Mouse (Mus musculus) heart, embryonic 14.5 days (tissue): Measurements from ENCODE around the gene Tbc1d2. TPM values are rescaled to one million over a fixed set of nuclear protein-coding genes. Genes with fewer than 3 reads are reported as not detected.
A peak's percentile ranks its signal among the peaks of the same experiment; 100 is the strongest.
"Not testable (repeated sequence)": the region's sequence is repeated elsewhere in the genome, so short reads cannot be mapped to it uniquely, and the experiment has no call there.

ENCODE experiments used
- ATAC-seq: fragments of 200-750 bp; cut with Nextera tagmentation; 2 replicates; pipeline ENCODE4 v1.8.0; 2017; ENCODE audit warnings: low read depth, moderate TSS enrichment; ENCODE audit not compliant: insufficient number of reproducible peaks, insufficient read depth, low FRiP score
- H3K27ac ChIP-seq, 2 experiments: fragments of 200-500 bp in 1 of 2; fragments of 300-500 bp in 1 of 2; sonication (generic) in 1 of 2; replicated peaks in 1 of 2; 2 replicates each; pipeline ENCODE4 v1.5.1; 2012 to 2014; ENCODE audit warnings: low read depth in 2 of 2, low read length in 2 of 2, control low read depth in 1 of 2, mild to moderate bottlenecking in 1 of 2, mixed read lengths in 1 of 2; ENCODE audit not compliant: control insufficient read depth in 1 of 2, insufficient read depth in 1 of 2
- H3K27me3 ChIP-seq: fragments of 300-500 bp; sonication (generic); 2 replicates; pipeline ENCODE4 v1.6.1; 2014; ENCODE audit warnings: mild to moderate bottlenecking, low read length, control low read depth; ENCODE audit not compliant: control insufficient read depth, insufficient read depth
- H3K36me3 ChIP-seq: fragments of 300-500 bp; sonication (generic); 2 replicates; pipeline ENCODE4 v1.6.1; 2014; ENCODE audit warnings: mild to moderate bottlenecking, control low read depth, low read length, mixed read lengths; ENCODE audit not compliant: control insufficient read depth, insufficient read depth
- H3K4me1 ChIP-seq, 2 experiments: fragments of 200-500 bp in 1 of 2; fragments of 300-500 bp in 1 of 2; sonication (generic) in 1 of 2; 2 replicates each; pipeline ENCODE4 v1.6.1; 2012 to 2014; ENCODE audit warnings: low read length in 2 of 2, control low read depth in 1 of 2, mixed read lengths in 1 of 2; ENCODE audit not compliant: control insufficient read depth in 2 of 2, insufficient read depth in 2 of 2
- H3K4me2 ChIP-seq: fragments of 300-500 bp; sonication (generic); 2 replicates; pipeline ENCODE4 v1.6.1; 2014; ENCODE audit warnings: mild to moderate bottlenecking, low read length
- H3K4me3 ChIP-seq, 2 experiments: fragments of 200-500 bp in 1 of 2; fragments of 300-500 bp in 1 of 2; sonication (generic) in 1 of 2; 2 replicates each; pipeline ENCODE4 v1.5.1; 2012 to 2014; ENCODE audit warnings: low read length in 2 of 2, mild to moderate bottlenecking in 2 of 2, control low read depth in 1 of 2, low read depth in 1 of 2, moderate library complexity in 1 of 2; ENCODE audit not compliant: control insufficient read depth in 1 of 2, insufficient read depth in 1 of 2
- H3K9ac ChIP-seq: fragments of 300-500 bp; sonication (generic); 2 replicates; pipeline ENCODE4 v1.6.1; 2014; ENCODE audit warnings: mild to moderate bottlenecking, low read length
- H3K9me3 ChIP-seq: fragments of 300-500 bp; sonication (generic); 2 replicates; pipeline ENCODE4 v1.6.1; 2016; ENCODE audit warnings: low read length, control low read depth; ENCODE audit not compliant: control insufficient read depth
- WGBS: fragments of 180-500 bp; shearing (Covaris S2); extraction: QIAGEN DNeasy Blood & Tissue Kit; methylation state at CpG from one replicate; pipeline ENCODE4 v1.1.7; 2014; 5-methylcytosine and 5-hydroxymethylcytosine counted together
- polyA plus RNA-seq: library from polyadenylated mRNA; unstranded; fragments of >200 nt; fragmentation: Nextera tagmentation; extraction: Ambion mirVana; gene quantifications from 2 replicates; pipeline ENCODE4 v1.2.1, GENCODE M21; 2014

Tbc1d2 gene
- polyA plus RNA-seq, 1 experiment from 2014 or later, result 0.26 TPM

DNA sequence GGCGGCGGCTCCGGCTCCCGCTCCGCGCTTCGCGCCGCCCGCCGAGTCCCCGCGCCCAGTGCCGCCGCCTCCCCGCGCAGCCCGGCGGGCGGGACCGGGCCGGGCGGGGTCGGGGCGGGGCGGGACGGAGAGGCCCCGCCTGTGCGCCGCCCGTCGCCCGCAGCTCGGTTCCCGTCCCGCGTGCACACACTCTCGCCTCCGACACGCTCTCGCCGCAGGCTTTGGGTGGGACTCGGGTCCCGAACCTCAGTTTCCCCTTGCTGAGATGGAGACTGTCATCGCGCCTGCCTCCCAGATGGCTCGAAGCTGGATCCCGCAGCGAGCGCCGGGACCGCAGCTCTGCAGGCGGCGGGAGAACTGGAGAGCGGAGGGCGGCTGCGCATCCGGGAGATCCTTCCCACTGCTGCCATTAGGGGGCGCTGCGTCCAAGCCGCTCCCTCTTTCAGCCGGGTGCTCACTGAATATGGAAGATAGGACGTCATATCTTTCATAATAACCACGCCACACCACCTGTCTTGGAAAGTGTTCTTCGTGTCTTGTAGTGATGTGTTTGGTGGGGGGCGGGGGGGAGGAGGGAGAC is 48.1 kb downstream of the Tbc1d2 start, which contains the start of gene Coro2a:
TSS of gene Coro2a (minus strand) at position 359 of the 580 bp plus-strand sequence.
- no peak for ATAC-seq
- no peak within 1 kb of the TSS for H3K27ac ChIP-seq
- under 1% methylated on average over 56 of the region's 66 CpGs for WGBS

DNA sequence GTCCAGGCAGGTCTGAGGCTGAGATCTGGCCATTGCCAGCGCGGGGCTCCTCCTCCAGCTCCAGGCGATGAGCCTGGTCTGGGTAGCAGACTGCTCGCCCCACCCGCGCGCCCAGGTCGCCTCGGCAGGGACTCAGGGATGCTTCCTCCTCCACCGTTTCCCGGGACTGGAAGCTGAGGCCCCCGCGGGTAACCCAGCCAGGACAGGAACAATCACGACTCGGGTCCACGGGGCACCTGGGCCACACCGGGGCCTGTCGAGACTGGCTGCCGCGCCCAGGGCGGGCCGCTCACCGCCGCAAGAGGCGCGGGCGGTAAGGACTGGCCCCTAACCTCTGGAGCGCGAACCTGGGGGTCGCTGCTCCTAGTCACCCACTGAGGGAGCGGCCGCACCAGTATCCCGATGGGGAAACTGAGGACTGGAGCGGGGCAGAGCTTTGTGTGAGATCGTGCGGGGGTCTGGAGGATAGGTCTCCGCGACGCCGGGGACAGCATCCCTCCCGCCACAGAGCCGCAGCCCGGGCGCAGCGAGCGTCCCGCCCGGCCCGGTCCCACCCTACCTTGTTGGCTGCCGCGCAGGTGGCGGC is 48.7 kb downstream of the Tbc1d2 start:
- under 1% methylated on average over 43 of the region's 52 CpGs for WGBS

More for the DNA sequence above, 48.1 kb downstream of the Tbc1d2 start, which contains the start of gene Coro2a:
- peak within 1 kb of the TSS; percentile 64 for H3K9ac ChIP-seq
- H3K9me3 ChIP-seq, result no peaks in the 10 kb centered on the region
- H3K36me3 ChIP-seq, result no peaks in the 10 kb centered on the region
- peaks cover 92% of the 10 kb centered on the region for H3K27me3 ChIP-seq
- H3K4me2 ChIP-seq, result peak within 1 kb of the TSS; percentile 98
- peak within 1 kb of the TSS; percentile 59 to 62 for H3K4me3 ChIP-seq
- peaks cover 4 to 5% of the 10 kb centered on the region in 2 experiments; a peak in 2 of 4 replicates for H3K4me1 ChIP-seq

DNA sequence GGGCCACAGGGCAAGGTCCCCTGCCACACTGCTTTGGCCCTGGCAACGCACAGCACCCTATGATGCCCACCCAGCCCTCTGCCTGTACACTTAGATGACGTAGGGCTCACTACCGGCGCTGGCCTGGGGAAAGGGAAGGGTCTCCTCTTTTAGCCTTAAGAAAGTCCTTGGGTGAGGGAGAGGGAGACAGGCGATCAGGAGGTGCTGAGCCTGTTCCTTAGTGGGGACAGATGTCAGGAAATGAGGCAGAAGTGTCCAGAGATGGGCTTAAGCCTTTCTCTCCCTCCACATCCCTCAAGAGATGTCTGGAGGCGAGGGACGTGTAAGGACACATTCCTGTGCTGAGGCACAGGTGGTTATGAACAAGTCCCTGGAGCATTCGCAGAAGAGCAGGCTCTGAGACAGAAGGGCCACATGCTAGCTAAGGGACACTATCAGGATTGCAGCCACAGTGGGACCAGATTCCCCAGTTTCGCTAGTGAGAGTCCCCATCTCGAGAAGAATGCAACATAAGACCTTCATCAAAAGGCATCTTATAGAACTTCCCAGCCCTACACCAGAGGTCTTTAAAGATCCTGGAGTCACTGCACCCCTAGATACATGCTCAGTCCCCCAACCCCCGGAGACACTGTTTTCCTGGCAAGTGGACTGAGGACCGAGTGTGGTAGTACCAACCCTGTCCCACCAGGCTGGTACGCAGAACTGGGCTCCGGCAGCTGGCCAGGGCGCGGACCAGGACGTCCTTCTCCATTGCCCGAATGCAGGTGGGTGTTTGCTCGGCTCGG is 49.3 kb downstream of the Tbc1d2 start:
- Histone ChIP-seq H3K36me3 (no peaks in the 10 kb centered on the region), H3K4me1 (peaks cover 4 to 5% of the 10 kb centered on the region in 2 experiments; a peak in 2 of 4 replicates), H3K27me3 (peaks cover 86% of the 10 kb centered on the region), H3K9ac (peak overlapping the region; percentile 64; the same call in 1 of the 2 replicates), H3K4me2 (peak overlapping the region; percentile 98), H3K9me3 (no peaks in the 10 kb centered on the region), H3K4me3 (peak overlapping the region; percentile 59 to 62; a peak in 3 of 4 replicates), H3K27ac (no peak overlapping the region)
- WGBS, result 37% methylated on average over 20 of the region's 20 CpGs
- ATAC-seq, result no peak

More for the DNA sequence above, 48.7 kb downstream of the Tbc1d2 start:
- Histone ChIP-seq H3K4me2 (peak overlapping the region; percentile 98), H3K4me1 (peaks cover 4 to 5% of the 10 kb centered on the region in 2 experiments; a peak in 2 of 4 replicates), H3K9ac (peak overlapping the region; percentile 64), H3K27me3 (peaks cover 88% of the 10 kb centered on the region), H3K9me3 (no peaks in the 10 kb centered on the region), H3K36me3 (no peaks in the 10 kb centered on the region), H3K27ac (no peak overlapping the region), H3K4me3 (peak overlapping the region; percentile 59 to 62)
- ATAC-seq, result no peak; the same call in 1 of the 2 replicates

DNA sequence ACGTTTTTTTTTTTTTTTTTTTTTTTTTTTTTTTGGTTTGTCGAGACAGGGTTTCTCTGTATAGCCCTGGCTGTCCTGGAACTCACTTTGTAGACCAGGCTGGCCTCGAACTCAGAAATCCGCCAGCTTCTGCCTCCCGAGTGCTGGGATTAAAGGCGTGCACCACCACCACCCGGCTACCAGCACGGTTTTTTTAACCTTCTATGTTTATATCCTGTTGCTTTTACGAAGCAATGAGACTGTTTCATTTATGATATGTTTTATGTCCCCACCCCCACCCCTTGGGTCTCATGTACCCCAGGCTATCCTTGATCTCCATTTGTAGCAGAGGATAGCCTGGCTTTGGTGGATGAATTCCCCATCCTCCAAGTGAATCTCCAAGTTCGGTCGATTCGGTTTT is 50.4 kb downstream of the Tbc1d2 start:
- H3K9ac ChIP-seq, H3K4me1 ChIP-seq, ATAC-seq, H3K4me2 ChIP-seq, H3K36me3 ChIP-seq, H3K4me3 ChIP-seq, H3K9me3 ChIP-seq, H3K27ac ChIP-seq: not testable (repeated sequence)
- 83% methylated on average over 11 of the region's 12 CpGs for WGBS
- H3K27me3 ChIP-seq, result peaks cover 77% of the 10 kb centered on the region

DNA sequence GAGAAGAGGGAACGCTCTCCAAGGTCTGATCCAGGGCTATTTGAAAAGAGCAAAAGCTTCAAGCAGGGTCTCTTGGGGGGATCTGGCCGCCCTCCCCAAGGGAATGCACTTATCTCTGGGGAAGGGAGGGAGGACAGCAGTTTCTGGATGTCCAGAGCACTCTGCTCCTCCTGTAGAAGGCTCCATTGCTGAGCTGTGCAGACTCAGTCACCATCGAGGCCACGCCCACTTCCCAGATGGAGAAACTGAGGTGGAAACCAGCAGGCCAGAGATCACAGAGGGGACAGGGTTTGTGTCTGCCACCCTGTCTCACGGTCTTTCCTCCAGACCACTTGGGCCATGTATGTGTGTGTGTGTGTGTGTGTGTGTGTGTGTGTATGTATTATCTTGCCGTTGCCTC is 51.0 kb downstream of the Tbc1d2 start:
- Histone ChIP-seq H3K36me3 (no peaks in the 10 kb centered on the region), H3K9me3 (no peaks in the 10 kb centered on the region), H3K27me3 (peaks cover 71% of the 10 kb centered on the region), H3K9ac (no peak overlapping the region), H3K4me1 (peaks cover 4 to 5% of the 10 kb centered on the region in 2 experiments; a peak in 2 of 4 replicates), H3K4me3 (no peak overlapping the region), H3K4me2 (no peak overlapping the region), H3K27ac (no peak overlapping the region)
- WGBS, result 62% methylated on average over 6 of the region's 6 CpGs
- no peak for ATAC-seq

DNA sequence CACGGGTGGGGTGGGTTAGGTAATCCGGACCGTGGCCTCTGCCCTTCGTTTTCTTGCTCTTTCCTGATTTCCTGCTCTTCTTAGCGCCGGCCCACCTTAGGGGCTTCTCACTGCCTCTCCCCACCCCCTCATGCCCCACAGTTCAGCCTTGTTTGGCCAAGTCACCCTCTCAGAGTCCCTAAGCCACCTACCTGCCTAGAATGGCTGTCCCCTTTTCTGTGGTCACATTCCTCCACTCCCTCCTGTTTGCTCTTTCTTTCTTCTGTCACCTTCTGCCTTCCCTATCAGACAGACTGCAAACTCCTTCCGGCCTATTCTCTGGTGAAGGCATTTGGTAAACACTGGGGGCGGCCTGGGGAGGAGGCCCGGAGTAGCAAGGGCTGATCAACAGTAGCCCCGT is 51.9 kb downstream of the Tbc1d2 start:
- WGBS, result 49% methylated on average over 10 of the region's 10 CpGs
- no peak for ATAC-seq
- Histone ChIP-seq H3K36me3 (no peaks in the 10 kb centered on the region), H3K9me3 (no peaks in the 10 kb centered on the region), H3K4me1 (peaks cover 4 to 5% of the 10 kb centered on the region in 2 experiments; a peak in 2 of 4 replicates), H3K27ac (no peak overlapping the region), H3K4me2 (no peak overlapping the region), H3K9ac (no peak overlapping the region), H3K4me3 (no peak overlapping the region), H3K27me3 (peaks cover 63% of the 10 kb centered on the region)

DNA sequence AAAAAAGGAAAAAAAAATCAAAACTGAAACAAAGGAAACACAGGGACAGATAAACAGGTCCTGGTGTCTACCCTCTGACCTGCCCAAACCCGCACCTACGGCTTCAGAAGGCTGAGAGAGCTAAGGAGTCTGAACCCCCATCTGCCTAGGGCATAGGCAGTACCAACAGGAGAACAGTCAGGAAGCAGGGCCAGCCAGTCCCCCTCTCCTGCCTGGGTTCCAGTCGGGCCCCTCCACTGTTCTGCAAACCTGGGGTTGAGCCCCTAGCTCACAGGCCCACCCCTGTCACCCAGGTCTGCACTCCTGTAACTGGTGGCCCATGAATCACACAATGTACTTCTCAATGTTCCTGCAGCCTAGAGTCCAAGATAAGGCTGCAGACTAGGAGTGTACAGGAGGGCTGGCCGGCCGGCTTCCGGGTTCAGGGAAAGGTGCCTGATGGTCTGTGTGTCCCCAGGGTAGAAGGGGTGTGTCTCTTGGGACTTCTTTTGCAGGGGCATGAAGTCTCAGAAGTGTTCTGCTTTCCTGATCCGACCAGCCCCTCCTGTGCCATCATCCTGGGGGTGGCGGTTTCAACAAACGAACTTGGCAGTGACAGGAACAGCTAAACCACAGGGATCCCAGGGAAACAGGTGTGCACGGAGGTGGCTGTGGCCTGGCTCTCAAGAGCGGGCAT is 52.6 kb downstream of the Tbc1d2 start:
- H3K4me1 ChIP-seq, result peaks cover 4 to 5% of the 10 kb centered on the region in 2 experiments; a peak in 2 of 4 replicates
- H3K27me3 ChIP-seq, result peaks cover 56% of the 10 kb centered on the region
- no peak overlapping the region for H3K4me3 ChIP-seq
- 56% methylated on average over 11 of the region's 11 CpGs for WGBS
- H3K9ac ChIP-seq, result no peak overlapping the region
- no peak for ATAC-seq
- no peak overlapping the region for H3K27ac ChIP-seq
- no peak overlapping the region for H3K4me2 ChIP-seq
- no peaks in the 10 kb centered on the region for H3K36me3 ChIP-seq
- no peaks in the 10 kb centered on the region for H3K9me3 ChIP-seq
